Mouse (Mus musculus) olfactory bulb, adult 2 months (tissue): ENCODE results near the gene Rnf115.

ENCODE experiments used
- CTCF ChIP-seq: fragments of 200-500 bp; IDR thresholded peaks from 2 replicates; pipeline ENCODE4 v1.5.1; 2012; ENCODE audit warnings: low read depth, mild to moderate bottlenecking, low read length, moderate library complexity; ENCODE audit not compliant: insufficient read depth
- POLR2A ChIP-seq: fragments of 200-500 bp; IDR thresholded peaks from 2 replicates; pipeline ENCODE4 v1.6.1; 2012; ENCODE audit warnings: mild to moderate bottlenecking, low read depth, low read length, moderate library complexity; ENCODE audit not compliant: insufficient read depth

DNA sequence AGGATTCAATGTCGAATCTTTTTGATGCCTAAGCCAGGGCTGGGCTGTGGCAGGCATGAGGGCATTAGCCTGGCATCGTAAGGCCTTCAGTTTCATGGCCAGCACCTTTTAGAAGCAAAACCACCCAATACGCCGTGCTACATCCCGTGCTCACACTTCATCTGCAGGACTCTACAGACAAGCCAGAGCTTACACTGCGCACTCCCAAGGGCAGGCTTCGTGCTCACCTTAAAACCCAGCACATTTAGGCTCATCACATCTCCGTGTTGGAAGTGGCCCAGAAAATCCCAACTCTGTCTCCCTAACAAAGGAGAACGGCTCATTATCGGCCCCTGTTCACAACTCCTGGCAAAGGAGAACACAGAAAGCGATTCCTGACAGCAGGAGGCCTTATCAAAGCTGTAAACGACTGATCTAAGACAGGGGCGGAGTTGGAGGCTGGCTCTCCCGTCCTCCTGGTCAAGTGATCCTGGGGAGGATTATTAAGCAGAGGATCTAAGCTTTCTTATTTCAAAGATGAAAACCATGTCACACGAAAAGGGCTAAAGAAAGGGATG, 100.9 kb downstream of the Rnf115 start:
- TF ChIP-seq POLR2A: no peak
- no peak for TF ChIP-seq CTCF
